Mouse (Mus musculus) CD4-positive, CD25-positive, alpha-beta regulatory T cell, adult 4 months (primary cell): ENCODE measurements around the gene D730048I06Rik. TPM values are rescaled to one million over a fixed set of nuclear protein-coding genes. Genes with fewer than 3 reads are reported as not detected.
"Not testable (repeated sequence)": the region's sequence is repeated elsewhere in the genome, so short reads cannot be mapped to it uniquely, and the experiment has no call there.

Experiments
- ATAC-seq: one replicate; pipeline ENCODE4 v1.8.0; 2017
- polyA plus RNA-seq, 2 experiments: library from polyadenylated mRNA; unstranded; fragments of 100-300 nt; shearing (Covaris generic); gene quantifications; one replicate each; pipeline ENCODE4 v1.2.1; 2017

Gene D730048I06Rik
- not detected for polyA plus RNA-seq

DNA sequence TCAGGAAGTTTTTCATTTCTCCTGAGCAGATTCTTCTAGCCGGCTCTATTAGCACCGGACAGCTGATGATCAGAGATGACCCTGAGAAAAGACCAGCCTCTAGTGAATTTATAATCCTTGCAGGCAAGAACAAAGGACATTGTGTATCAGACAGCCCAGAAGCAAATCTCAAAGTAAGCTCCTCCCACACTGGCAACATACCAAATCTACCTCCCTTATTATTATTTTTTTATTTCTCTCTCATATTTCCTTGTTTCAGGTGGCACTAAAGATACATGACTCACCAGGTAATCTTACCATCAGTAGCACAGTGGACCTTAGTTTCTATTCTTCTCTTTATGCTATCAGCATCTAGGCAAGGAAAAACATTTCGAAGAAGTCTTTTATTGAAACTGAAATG is at the start of gene D730048I06Rik, which contains the start of gene Gm27235:
Gene D730048I06Rik, minus strand, starts transcription at position 112 of the 400 bp plus-strand sequence.
Gene Gm27235, minus strand, starts transcription at position 101 of the 400 bp plus-strand sequence.
- ATAC-seq = no peak

DNA sequence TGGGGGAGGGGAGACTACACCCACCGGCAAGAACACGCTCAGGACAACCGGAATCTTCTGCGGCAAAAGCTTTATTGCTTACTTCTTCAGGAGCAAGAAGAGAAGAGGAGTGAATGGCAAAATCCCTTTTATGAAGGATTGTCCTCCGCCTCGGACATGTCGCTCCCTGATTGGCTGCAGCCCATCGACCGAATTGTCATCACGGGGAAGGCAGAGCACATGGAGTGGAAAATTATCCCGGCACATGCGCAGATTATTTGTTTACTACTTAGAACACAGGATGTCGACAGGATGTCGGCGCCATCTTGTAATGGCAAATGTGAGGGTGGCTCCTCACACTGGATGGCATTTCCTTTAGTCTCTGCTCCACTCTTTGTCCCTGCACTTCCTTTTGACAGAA is 28.0 kb upstream of the D730048I06Rik start:
- ATAC-seq = not testable (repeated sequence)

DNA sequence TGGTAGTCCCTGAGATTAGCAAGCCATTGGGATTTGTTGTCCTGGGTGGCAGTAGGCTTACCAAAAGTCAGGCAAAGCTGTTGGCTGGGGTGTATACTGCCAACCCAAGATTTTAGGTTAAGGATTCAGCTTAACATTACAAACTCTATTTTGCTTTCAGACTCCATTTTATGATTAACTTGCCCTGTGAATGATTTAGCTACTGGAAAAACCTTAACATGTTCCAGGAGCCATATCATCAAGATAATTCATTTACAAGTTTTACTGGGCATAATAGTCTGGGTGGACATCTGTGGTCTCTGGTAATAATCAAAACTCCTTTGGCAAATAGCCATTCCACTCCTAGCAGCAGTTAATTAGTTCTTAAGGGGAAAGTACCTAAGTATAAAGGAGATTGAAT is 8.2 kb upstream of the D730048I06Rik start:
- no peak for ATAC-seq

DNA sequence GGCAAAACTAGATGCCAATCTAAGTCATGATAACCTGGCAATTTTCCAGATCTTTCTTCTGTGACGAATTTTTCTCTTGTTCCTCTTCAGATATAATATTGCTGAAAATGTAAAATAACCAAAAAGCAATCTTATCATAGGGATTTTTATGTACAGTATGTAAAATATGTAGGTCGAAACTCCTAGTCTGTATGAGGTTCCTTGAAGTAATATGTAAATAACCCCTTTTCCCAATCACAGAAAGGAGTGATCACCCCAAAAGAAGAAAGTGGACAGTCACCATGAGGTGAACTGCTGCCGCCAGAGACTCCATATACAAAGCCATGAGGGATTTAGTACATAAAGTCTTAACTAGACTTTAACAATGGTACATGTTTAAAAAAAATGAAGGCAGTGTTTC is 11.9 kb downstream of the D730048I06Rik start, which contains the start of gene Gm17727:
Gene Gm17727, minus strand, starts transcription at position 101 of the 400 bp plus-strand sequence.
- ATAC-seq = no peak

DNA sequence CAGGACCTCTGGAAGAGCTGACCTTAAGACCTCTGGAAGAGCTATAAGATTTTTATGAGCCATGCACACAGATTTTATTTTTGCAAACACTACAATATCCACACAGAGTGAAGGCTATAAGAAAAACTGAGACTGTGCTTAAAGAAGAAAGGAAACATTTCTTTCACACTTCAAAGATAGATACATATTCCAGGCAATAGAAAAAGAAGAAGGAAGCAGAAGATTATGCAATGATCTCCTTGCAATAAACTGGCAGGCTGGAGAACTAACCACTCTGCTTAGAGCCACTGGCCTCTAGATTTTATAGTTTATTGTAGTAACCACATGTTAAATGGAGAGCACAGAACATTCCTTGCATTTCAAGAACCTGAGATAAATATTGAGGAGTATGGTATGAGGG is 33.1 kb downstream of the D730048I06Rik start:
- no peak for ATAC-seq

DNA sequence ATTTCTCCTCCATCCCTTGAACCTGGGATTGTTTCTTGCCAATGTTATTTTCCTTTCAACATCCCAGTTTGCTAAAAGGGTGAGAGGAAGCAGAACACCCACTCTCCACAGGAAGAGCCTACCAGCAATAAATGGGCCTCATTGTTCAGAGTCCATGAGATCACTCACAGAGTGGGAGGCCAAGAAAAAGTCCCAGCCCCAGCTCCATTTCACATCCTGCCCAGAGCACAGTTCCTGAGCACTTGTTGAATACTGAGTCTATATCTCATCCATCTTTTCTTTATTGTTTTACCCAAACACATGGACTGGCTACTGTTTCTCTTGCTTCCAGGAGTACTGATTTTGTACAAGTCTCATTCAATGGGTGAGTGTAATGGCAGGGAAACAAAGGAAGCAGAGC is 49.2 kb downstream of the D730048I06Rik start, which contains the start of gene Gm17677:
Gene Gm17677, plus strand, starts transcription at position 301 of the 400 bp plus-strand sequence.
- no peak for ATAC-seq

Other genes starting within 250 kb of the D730048I06Rik start
- gene Ddx25, start 231.6 kb downstream of the D730048I06Rik start, polyA plus RNA-seq = under 1 TPM; 0.05 to 0.11 TPM
- gene Pus3, start 231.5 kb downstream of the D730048I06Rik start, polyA plus RNA-seq = 10 to 100 TPM; 24.2 to 27.3 TPM
- not detected for gene Pate2, start 219.8 kb downstream of the D730048I06Rik start, polyA plus RNA-seq
- gene Hyls1, start 219.7 kb downstream of the D730048I06Rik start, polyA plus RNA-seq = 1 to 10 TPM; 4.4 to 7.4 TPM
- not detected for gene Pate4, start 178.2 kb downstream of the D730048I06Rik start, polyA plus RNA-seq
- gene Pate3, start 141.9 kb downstream of the D730048I06Rik start, polyA plus RNA-seq = not detected
- under 1 TPM in 1 of 2 experiments, not detected in 1; 0.32 TPM for gene Pate1, start 102.7 kb downstream of the D730048I06Rik start, polyA plus RNA-seq
- not detected for gene Gm17677, start 49.1 kb downstream of the D730048I06Rik start, polyA plus RNA-seq
- gene Gm17727, start 12.0 kb downstream of the D730048I06Rik start, polyA plus RNA-seq = not detected
- gene Gm27235, start within 50 bp of the D730048I06Rik start, polyA plus RNA-seq = not detected
- gene 9230110F15Rik, start 54.0 kb upstream of the D730048I06Rik start, polyA plus RNA-seq = not detected
- not detected for gene 9230113P08Rik, start 118.3 kb upstream of the D730048I06Rik start, polyA plus RNA-seq